Mouse (Mus musculus) cortical plate, adult 2 months (tissue): ENCODE data around the gene Farp1. TPM values are rescaled to one million over a fixed set of nuclear protein-coding genes. Genes with fewer than 3 reads are reported as not detected.

ENCODE experiments used
- H3K27ac ChIP-seq: fragments of 200-500 bp; 2 replicates; pipeline ENCODE4 v1.5.1; 2012; ENCODE audit warnings: low read length, control low read depth, inconsistent platforms; ENCODE audit not compliant: insufficient read depth
- H3K4me1 ChIP-seq: fragments of 200-500 bp; 2 replicates; pipeline ENCODE4 v1.6.1; 2011; ENCODE audit warnings: low read length; ENCODE audit not compliant: control insufficient read depth, insufficient read depth
- H3K4me3 ChIP-seq: fragments of 200-500 bp; 2 replicates; pipeline ENCODE4 v1.5.1; 2011; ENCODE audit warnings: mild to moderate bottlenecking, low read length, control low read depth; ENCODE audit not compliant: insufficient read depth
- CTCF ChIP-seq: fragments of 200-500 bp; IDR thresholded peaks from 2 replicates; pipeline ENCODE4 v1.5.1; 2011; ENCODE audit warnings: mild to moderate bottlenecking, control low read depth, low read length; ENCODE audit not compliant: insufficient read depth; ENCODE audit errors: extremely low read depth
- POLR2A ChIP-seq: fragments of 200-500 bp; IDR thresholded peaks from 2 replicates; pipeline ENCODE4 v1.6.1; 2011; ENCODE audit warnings: mild to moderate bottlenecking, low read length, control low read depth; ENCODE audit not compliant: insufficient read depth; ENCODE audit errors: extremely low read depth
- polyA plus RNA-seq: library from polyadenylated mRNA; depleted of rRNA; stranded (reverse); fragments of >200 nt; gene quantifications from 2 replicates; pipeline ENCODE4 v1.2.3, GENCODE M21; 2012

Gene Farp1
- polyA plus RNA-seq, 1 experiment, result 58.0 TPM

- no peak for TF ChIP-seq CTCF
- no peak for TF ChIP-seq POLR2A
- Histone ChIP-seq H3K27ac (no peak overlapping the region), H3K4me3 (no peak overlapping the region), H3K4me1 (no peaks in the 10 kb centered on the region)
Observed at GRCm38 (mm10) chr14:121291881-121292280, 256.9 kb downstream of the Farp1 start.

GRCm38 (mm10) chr14:121292391-121292790 is 257.4 kb downstream of the Farp1 start:
- Histone ChIP-seq H3K4me3 (no peak overlapping the region), H3K4me1 (no peaks in the 10 kb centered on the region), H3K27ac (no peak overlapping the region)
- TF ChIP-seq POLR2A, result no peak

- no peak overlapping the region for H3K27ac ChIP-seq
- H3K4me1 ChIP-seq, result no peaks in the 10 kb centered on the region
- TF ChIP-seq POLR2A (no peak), CTCF (no peak)
- H3K4me3 ChIP-seq, result no peak overlapping the region
Observed at GRCm38 (mm10) chr14:121294484-121294883, 259.5 kb downstream of the Farp1 start.

- TF ChIP-seq POLR2A (no peak), CTCF (no peak)
- Histone ChIP-seq H3K27ac (no peak overlapping the region), H3K4me3 (no peak overlapping the region), H3K4me1 (no peaks in the 10 kb centered on the region)
Observed at GRCm38 (mm10) chr14:121297103-121297502, 262.1 kb downstream of the Farp1 start.

- Histone ChIP-seq H3K4me1 (no peaks in the 10 kb centered on the region), H3K27ac (no peak overlapping the region), H3K4me3 (no peak overlapping the region)
- TF ChIP-seq CTCF (no peak), POLR2A (no peak)
Observed at GRCm38 (mm10) chr14:121298537-121298936, 263.5 kb downstream of the Farp1 start.

GRCm38 (mm10) chr14:121299093-121299492 is 264.1 kb downstream of the Farp1 start:
- Histone ChIP-seq H3K27ac (no peak overlapping the region), H3K4me1 (no peaks in the 10 kb centered on the region), H3K4me3 (no peak overlapping the region)
- TF ChIP-seq POLR2A (no peak), CTCF (no peak)

GRCm38 (mm10) chr14:121304523-121304922 is 269.5 kb downstream of the Farp1 start:
- H3K4me3 ChIP-seq, result no peak overlapping the region
- no peak overlapping the region for H3K27ac ChIP-seq
- H3K4me1 ChIP-seq, result no peaks in the 10 kb centered on the region
- TF ChIP-seq CTCF, result no peak
- no peak for TF ChIP-seq POLR2A

GRCm38 (mm10) chr14:121305316-121306064 is 270.5 kb downstream of the Farp1 start:
- Histone ChIP-seq H3K27ac (no peak overlapping the region), H3K4me3 (no peak overlapping the region), H3K4me1 (no peaks in the 10 kb centered on the region)
- TF ChIP-seq CTCF (no peak), POLR2A (no peak)

- TF ChIP-seq CTCF (no peak), POLR2A (no peak)
- Histone ChIP-seq H3K4me3 (no peak overlapping the region), H3K27ac (no peak overlapping the region), H3K4me1 (peaks cover 2% of the 10 kb centered on the region; the same call in 1 of the 2 replicates)
Observed at GRCm38 (mm10) chr14:121309909-121310308, 274.9 kb downstream of the Farp1 start.

GRCm38 (mm10) chr14:121310325-121311080 is 275.5 kb downstream of the Farp1 start:
- peaks cover 3% of the 10 kb centered on the region; the same call in 1 of the 2 replicates for H3K4me1 ChIP-seq
- H3K27ac ChIP-seq, result no peak overlapping the region
- no peak overlapping the region for H3K4me3 ChIP-seq
- TF ChIP-seq CTCF, result no peak
- TF ChIP-seq POLR2A, result no peak
